Mouse (Mus musculus) liver, postnatal 0 days (tissue): ENCODE measurements at regions not wholly inside any gene's neighbourhood (a gene's known extent, or its start where the extent isn't known, plus 50 kb on each side); places are given as distances from the start of the nearest gene placed in this dataset.

Experiments
- CTCF ChIP-seq: sonication (generic); IDR thresholded peaks from 2 replicates; pipeline ENCODE4 v1.5.1; 2016; ENCODE audit warnings: antibody characterized with exemption, low read depth
- EP300 ChIP-seq: IDR thresholded peaks from 2 replicates; pipeline ENCODE4 v1.6.1; 2016; ENCODE audit warnings: antibody characterized with exemption, low read depth, mild to moderate bottlenecking

DNA sequence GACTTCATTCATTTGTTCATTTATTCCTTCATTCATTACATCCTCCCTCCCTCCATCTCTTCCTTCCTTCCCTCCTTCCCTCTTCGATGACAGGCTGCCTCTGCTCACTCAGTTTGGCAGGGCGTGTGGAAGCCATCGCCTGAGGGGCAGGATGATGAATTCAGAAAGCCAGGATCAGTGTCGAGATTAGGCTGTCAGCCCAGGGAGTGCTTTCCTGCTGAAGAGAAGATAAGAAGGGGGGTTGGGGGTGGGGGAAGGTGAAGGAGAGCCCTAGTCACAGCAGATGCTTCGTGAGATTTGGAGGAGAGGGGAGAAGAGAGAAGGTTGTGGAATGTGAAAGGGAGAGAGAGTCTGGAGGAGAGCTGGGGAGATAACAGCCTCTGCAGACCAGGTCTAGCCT lies 110.9 kb downstream of the Zfp169 start:
- no peak for TF ChIP-seq CTCF
- no peak for TF ChIP-seq EP300
